Mouse (Mus musculus) limb, embryonic 14.5 days (tissue): ENCODE results near the gene Dgcr2. TPM values are rescaled to one million over a fixed set of nuclear protein-coding genes. Genes with fewer than 3 reads are reported as not detected.
A peak's percentile ranks its signal among the peaks of the same experiment; 100 is the strongest.

Source experiments
- ATAC-seq: fragments of 200-750 bp; cut with Nextera tagmentation; 2 replicates; pipeline ENCODE4 v1.8.0; 2017; ENCODE audit warnings: low read depth, moderate number of reproducible peaks, moderate TSS enrichment; ENCODE audit not compliant: low FRiP score
- DNase-seq: peaks from one replicate; pipeline ENCODE4 v3.0.0-alpha.2; 2015; ENCODE audit warnings: low spot score
- H3K27ac ChIP-seq: fragments of 300-500 bp; sonication (generic); replicated peaks from 2 replicates; pipeline ENCODE4 v1.5.1; 2014; ENCODE audit warnings: low read depth, mild to moderate bottlenecking, low read length, moderate library complexity, mixed read lengths
- H3K27me3 ChIP-seq: fragments of 300-500 bp; sonication (generic); 2 replicates; pipeline ENCODE4 v1.6.1; 2014; ENCODE audit warnings: low read length, mixed read lengths; ENCODE audit not compliant: control insufficient read depth, insufficient read depth
- H3K36me3 ChIP-seq: fragments of 300-500 bp; sonication (generic); 2 replicates; pipeline ENCODE4 v1.6.1; 2014; ENCODE audit warnings: mild to moderate bottlenecking, low read length, moderate library complexity, mixed read lengths; ENCODE audit not compliant: control insufficient read depth, insufficient read depth
- H3K4me1 ChIP-seq: fragments of 300-500 bp; sonication (generic); 2 replicates; pipeline ENCODE4 v1.6.1; 2014; ENCODE audit warnings: antibody characterized with exemption, low read length, mixed read lengths; ENCODE audit not compliant: control insufficient read depth, insufficient read depth
- H3K4me2 ChIP-seq: fragments of 300-500 bp; sonication (generic); replicated peaks from 2 replicates; pipeline ENCODE4 v1.6.1; 2014; ENCODE audit warnings: low read depth, mild to moderate bottlenecking, low read length, moderate library complexity; ENCODE audit not compliant: severe bottlenecking
- H3K4me3 ChIP-seq: fragments of 300-500 bp; sonication (generic); replicated peaks from 2 replicates; pipeline ENCODE4 v1.5.1; 2014; ENCODE audit warnings: low read length
- H3K9ac ChIP-seq: fragments of 300-500 bp; sonication (generic); 2 replicates; pipeline ENCODE4 v1.6.1; 2014; ENCODE audit warnings: mild to moderate bottlenecking, low read depth, low read length, moderate library complexity; ENCODE audit not compliant: severe bottlenecking
- H3K9me3 ChIP-seq: fragments of 300-500 bp; sonication (generic); 2 replicates; pipeline ENCODE4 v1.6.1; 2016; ENCODE audit warnings: low read length; ENCODE audit not compliant: control insufficient read depth
- POLR2A ChIP-seq: fragments of 200-500 bp; IDR thresholded peaks from 2 replicates; pipeline ENCODE4 v1.8.0; 2012; ENCODE audit warnings: inconsistent platforms, mild to moderate bottlenecking, moderate library complexity, borderline replicate concordance; ENCODE audit not compliant: insufficient read depth, insufficient read length; ENCODE audit errors: extremely low read depth
- WGBS: fragments of 180-500 bp; shearing (Covaris S2); extraction: QIAGEN DNeasy Blood & Tissue Kit; methylation state at CpG from one replicate; pipeline ENCODE4 v1.1.7; 2014; 5-methylcytosine and 5-hydroxymethylcytosine counted together
- polyA plus RNA-seq, 2 experiments: library from polyadenylated mRNA; depleted of rRNA in 1 of 2; stranded (reverse) in 1 of 2; unstranded in 1 of 2; fragments of >200 nt; fragmentation: Nextera tagmentation in 1 of 2; extraction: Ambion mirVana in 1 of 2; gene quantifications; 2 replicates each; pipeline versions ENCODE4 v1.2.1 to v1.2.3; 2012 to 2014

Gene Dgcr2
- polyA plus RNA-seq, 2 experiments = 90.2 to 116 TPM

DNA sequence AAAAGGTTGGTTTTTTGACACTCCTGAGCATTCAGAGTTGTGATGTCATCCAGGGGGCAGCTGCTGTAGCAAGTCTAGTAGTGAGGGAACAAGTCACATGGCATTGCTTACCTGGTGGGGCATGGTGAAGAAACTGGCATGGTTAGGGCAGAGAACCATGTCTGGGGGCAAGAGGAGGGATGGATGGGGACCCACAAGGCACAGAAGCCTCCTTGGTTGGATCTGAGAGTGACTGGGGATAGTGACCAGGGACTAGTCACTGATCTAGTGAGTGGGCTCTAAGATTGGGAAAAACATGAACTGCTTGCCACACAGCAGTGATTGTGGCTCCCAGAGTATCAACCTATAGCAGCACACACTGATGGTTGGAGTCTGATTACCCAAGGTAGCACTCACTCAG, 98.8 kb downstream of the Dgcr2 start:
- TF ChIP-seq POLR2A = no peak
- H3K4me3 ChIP-seq = peak overlapping the region; percentile 95
- H3K9ac ChIP-seq = peak overlapping the region; percentile 98; the same call in 1 of the 2 replicates
- H3K27me3 ChIP-seq = peaks cover 12% of the 10 kb centered on the region; the same call in 1 of the 2 replicates
- peaks cover 24% of the 10 kb centered on the region for H3K36me3 ChIP-seq
- H3K9me3 ChIP-seq = no peaks in the 10 kb centered on the region
- H3K4me1 ChIP-seq = peaks cover 70% of the 10 kb centered on the region
- peak overlapping the region; percentile 81 for H3K4me2 ChIP-seq
- no peak for DNase-seq
- H3K27ac ChIP-seq = no peak overlapping the region
- ATAC-seq = no peak

GRCm38 (mm10) chr16:17798321-17799180, 99.8 kb downstream of the Dgcr2 start:
- 3% methylated on average over 33 of the region's 45 CpGs for WGBS
- peak overlapping the region; percentile 98 for H3K9ac ChIP-seq
- peak; percentile 67 for ATAC-seq
- H3K9me3 ChIP-seq = no peaks in the 10 kb centered on the region
- peaks cover 12% of the 10 kb centered on the region; the same call in 1 of the 2 replicates for H3K27me3 ChIP-seq
- H3K36me3 ChIP-seq = peaks cover 21% of the 10 kb centered on the region
- peak overlapping the region; percentile 81 for H3K4me2 ChIP-seq
- peak overlapping the region; percentile 95 for H3K4me3 ChIP-seq
- H3K4me1 ChIP-seq = peaks cover 59% of the 10 kb centered on the region
- DNase-seq = peak; percentile 79
- H3K27ac ChIP-seq = peak overlapping the region; percentile 96
- TF ChIP-seq POLR2A = no peak

DNA sequence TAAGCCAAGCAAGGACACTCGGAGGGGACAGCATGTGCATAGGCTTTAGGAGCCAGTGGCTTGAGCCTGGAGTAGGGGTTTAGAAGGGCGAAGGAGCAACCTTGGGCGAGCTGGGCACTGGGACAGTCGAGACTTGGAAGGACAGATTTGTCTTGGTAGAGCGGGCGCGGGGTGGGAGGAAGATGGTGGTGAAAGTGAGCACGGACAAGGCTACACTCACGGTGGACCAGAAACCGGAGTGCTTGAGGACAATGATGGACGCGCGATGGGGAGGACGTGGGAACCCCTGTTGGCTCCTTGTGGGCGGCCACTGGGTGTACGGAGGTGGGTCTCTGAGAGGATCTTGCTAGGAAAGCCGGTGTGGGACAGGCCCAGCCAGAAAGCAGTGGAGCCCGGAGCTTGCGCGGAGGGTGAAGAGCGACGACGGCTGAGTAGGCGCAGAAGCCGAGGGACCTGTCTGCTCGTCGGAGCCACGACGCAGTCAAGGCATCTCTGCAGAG, 100.5 kb downstream of the Dgcr2 start:
- peak overlapping the region; percentile 96 for H3K27ac ChIP-seq
- under 1% methylated on average over 29 of the region's 29 CpGs for WGBS
- no peak for DNase-seq
- no peaks in the 10 kb centered on the region for H3K9me3 ChIP-seq
- 0 out of 2 replicates have a peak, but pooled peaks have one; percentile 4 for ATAC-seq
- peaks cover 53% of the 10 kb centered on the region for H3K4me1 ChIP-seq
- TF ChIP-seq POLR2A = no peak
- H3K4me3 ChIP-seq = peak overlapping the region; percentile 95
- H3K36me3 ChIP-seq = peaks cover 20% of the 10 kb centered on the region
- H3K4me2 ChIP-seq = peak overlapping the region; percentile 81
- peak overlapping the region; percentile 98 for H3K9ac ChIP-seq
- peaks cover 12% of the 10 kb centered on the region; the same call in 1 of the 2 replicates for H3K27me3 ChIP-seq

GRCm38 (mm10) chr16:17796971-17797811, 101.2 kb downstream of the Dgcr2 start, which contains the start of gene Scarf2:
TSS of gene Scarf2 (plus strand) at chr16:17797282.
- under 1% methylated on average over 57 of the region's 81 CpGs for WGBS
- DNase-seq = peak; percentile 80
- 0 out of 2 replicates have a peak, but pooled peaks cover 5% of the 10 kb centered on the region for H3K27me3 ChIP-seq
- peak; percentile 82 for ATAC-seq
- H3K27ac ChIP-seq = peak within 1 kb of the TSS; percentile 96
- peaks cover 46% of the 10 kb centered on the region for H3K4me1 ChIP-seq
- H3K4me2 ChIP-seq = peak within 1 kb of the TSS; percentile 81
- H3K9ac ChIP-seq = peak within 1 kb of the TSS; percentile 98
- no peaks in the 10 kb centered on the region for H3K9me3 ChIP-seq
- 0 out of 2 replicates have a peak, but pooled peaks have one; percentile 22 for TF ChIP-seq POLR2A
- peaks cover 22% of the 10 kb centered on the region for H3K36me3 ChIP-seq
- peak within 1 kb of the TSS; percentile 95 for H3K4me3 ChIP-seq

DNA sequence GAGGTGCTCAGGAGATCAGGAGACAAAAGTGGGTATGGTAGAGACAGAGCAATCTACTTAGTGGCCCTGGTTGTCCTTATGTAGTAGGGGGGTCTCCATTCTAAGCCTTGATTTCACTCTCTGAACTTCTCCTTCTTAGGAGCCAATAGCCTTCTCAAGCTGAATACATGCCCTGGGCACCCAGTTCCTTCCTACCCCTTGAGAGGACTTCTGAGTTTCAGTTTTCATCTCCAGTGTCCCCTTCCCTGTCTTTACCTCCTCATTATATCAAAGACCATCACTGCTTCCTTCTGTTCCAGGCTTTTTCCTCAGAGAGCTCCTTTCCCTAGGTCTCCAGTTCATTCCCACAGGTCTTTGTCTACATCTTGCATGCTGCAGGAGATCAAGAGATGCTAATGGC, 101.8 kb downstream of the Dgcr2 start:
- Histone ChIP-seq H3K36me3 (peaks cover 27% of the 10 kb centered on the region), H3K4me3 (peak overlapping the region; percentile 95), H3K9ac (peak overlapping the region; percentile 98), H3K9me3 (no peaks in the 10 kb centered on the region), H3K4me2 (peak overlapping the region; percentile 81), H3K27me3 (no peaks in the 10 kb centered on the region), H3K27ac (peak overlapping the region; percentile 96), H3K4me1 (peaks cover 39% of the 10 kb centered on the region)
- ATAC-seq (no peak), DNase-seq (no peak)
- TF ChIP-seq POLR2A = no peak
